Mouse (Mus musculus) E14TG2a.4 (cell line): ENCODE measurements around the gene Olfr630.

Experiments used
- CTCF ChIP-seq: conservative IDR thresholded peaks from 2 replicates; pipeline ENCODE4 v1.5.1; 2014; ENCODE audit warnings: low read length
- NANOG ChIP-seq: IDR thresholded peaks from 2 replicates; pipeline ENCODE4 v1.6.1; 2014; ENCODE audit warnings: borderline replicate concordance, low read length, mixed read lengths

GRCm38 (mm10) chr7:103771494-103771893 is 14.4 kb upstream of the Olfr630 start, which contains the start of gene Olfr69:
- TF ChIP-seq CTCF (no peak), NANOG (no peak)
